In genomic region chr11:116621258-116621704, GRCm38 (mm10) we compare ENCODE assay signal across 8 mouse cellular contexts. TPM values are rescaled to one million over a fixed set of nuclear protein-coding genes. Genes with fewer than 3 reads are reported as not detected.
DNase-seq lines count a peak whose midpoint lies in the region; ATAC-seq lines count a peak whose summit lies in the region.

No protein-coding gene starts in this region.

- H3K9ac ChIP-seq in midbrain, embryonic 16.5 days (ENCODE audit: low read depth, low read length), result no peak overlapping the region

- H3K4me1 ChIP-seq in midbrain, embryonic 16.5 days (ENCODE audit: control insufficient read depth, insufficient read depth, low read length), result peaks cover 5% of the 10 kb centered on the region; the same call in 1 of the 2 replicates

- no peak overlapping the region for H3K4me2 ChIP-seq in midbrain, embryonic 16.5 days (ENCODE audit: low read length)

- peak; percentile 98 for DNase-seq in 3134 (ENCODE audit: extremely low read depth, insufficient read length, low spot score)
- DNase-seq in MN1 (ENCODE audit: low spot score), result peak; percentile 91
- DNase-seq in cerebellum, postnatal 14 days, result peak; percentile 84 to 90
- DNase-seq in heart, adult 8-10 months (ENCODE audit: low spot score), result peak; percentile 91
- peak; percentile 82 for DNase-seq in kidney, adult 8-10 months
- peak; percentile 94 to 97 for DNase-seq in lung, adult 18-20 months

- H3K9me3 ChIP-seq in midbrain, embryonic 16.5 days (replicated peaks; ENCODE audit: control insufficient read depth, low read length, poor library complexity, severe bottlenecking), result no peaks in the 10 kb centered on the region

- no peak overlapping the region for H3K4me3 ChIP-seq in midbrain, embryonic 16.5 days (ENCODE audit: low read depth, low read length)

- H3K36me3 ChIP-seq in midbrain, embryonic 16.5 days (ENCODE audit: control insufficient read depth, insufficient read depth, low read length), result no peaks in the 10 kb centered on the region

- ATAC-seq in monocyte, adult 5-6 weeks (replicated peaks; ENCODE audit: insufficient number of reproducible peaks, low FRiP score, low TSS enrichment, poor library complexity, severe bottlenecking), result no peak
- ATAC-seq in midbrain, embryonic 16.5 days, result no peak; the same call in 1 of the 2 replicates

- peaks cover 24% of the 10 kb centered on the region for H3K27me3 ChIP-seq in midbrain, embryonic 16.5 days (ENCODE audit: control insufficient read depth, insufficient read depth, low read depth, low read length)

- 52% methylated on average over 6 of the region's 6 CpGs for WGBS in midbrain, embryonic 16.5 days

- H3K27ac ChIP-seq in midbrain, embryonic 16.5 days (ENCODE audit: low read length), result no peak overlapping the region

RNA-seq across cellular contexts. Expression of gene Rhbdf2, which starts 5.5 kb away (rescaled TPM):
- 10 to 100 TPM in 3 of 4 experiments, 1 to 10 TPM in 1; 8.7 to 12.6 (median 10.6) TPM for total RNA-seq in heart, adult 8-10 months (2022)
- 14.1 to 16.7 TPM (median 15.1 TPM) in 3 replicates for total RNA-seq in monocyte, adult 5-6 weeks (2017)
- polyA plus RNA-seq in midbrain, embryonic 16.5 days (2015; fragmentation: Nextera tagmentation; extraction: Ambion mirVana), result 0.93 and 1.2 TPM in 2 replicates

RNA-seq across cellular contexts. Expression of gene Prcd, which starts 32.1 kb away (rescaled TPM):
- 1 to 10 TPM; 1.4 to 2.0 (median 1.8) TPM for total RNA-seq in heart, adult 8-10 months (2022)
- not detected in 3 replicates for total RNA-seq in monocyte, adult 5-6 weeks (2017)
- polyA plus RNA-seq in midbrain, embryonic 16.5 days (2015; fragmentation: Nextera tagmentation; extraction: Ambion mirVana), result 3.7 and 4.4 TPM in 2 replicates

RNA-seq across cellular contexts. Expression of gene Cygb, which starts 32.8 kb away (rescaled TPM):
- total RNA-seq in heart, adult 8-10 months (2022), result 10 to 100 TPM; 40.6 to 64.1 (median 43.0) TPM
- total RNA-seq in monocyte, adult 5-6 weeks (2017), result 0.29 TPM in 1 of 3 replicates, not detected in the others
- polyA plus RNA-seq in midbrain, embryonic 16.5 days (2015; fragmentation: Nextera tagmentation; extraction: Ambion mirVana), result 26.4 and 29.3 TPM in 2 replicates

RNA-seq across cellular contexts. Expression of gene Aanat, which starts 35.0 kb away (rescaled TPM):
- not detected for total RNA-seq in heart, adult 8-10 months (2022)
- not detected in 3 replicates for total RNA-seq in monocyte, adult 5-6 weeks (2017)
- 0.20 and 0.36 TPM in 2 replicates for polyA plus RNA-seq in midbrain, embryonic 16.5 days (2015; fragmentation: Nextera tagmentation; extraction: Ambion mirVana)

RNA-seq across cellular contexts. Expression of gene Ube2o, which starts 40.0 kb away (rescaled TPM):
- total RNA-seq in heart, adult 8-10 months (2022), result 10 to 100 TPM; 27.4 to 33.1 (median 29.8) TPM
- 16.3 to 21.9 TPM (median 19.8 TPM) in 3 replicates for total RNA-seq in monocyte, adult 5-6 weeks (2017)
- polyA plus RNA-seq in midbrain, embryonic 16.5 days (2015; fragmentation: Nextera tagmentation; extraction: Ambion mirVana), result 15.5 and 17.0 TPM in 2 replicates

Comparison
In these comparisons a context has a peak if more than half of its experiments do, and no peak if none do; other contexts are left out.
1. RNA of gene Cygb, which starts 32.8 kb away (total RNA-seq): 40.6 to 64.1 TPM in heart, adult 8-10 months; 0.29 TPM in monocyte, adult 5-6 weeks; every median in the first group is over 10 times any median in the second.
2. Peak in every context shown above with its lines, with median percentiles within 50 percentile points of each other: DNase-seq.